Mouse (Mus musculus) retina, postnatal 7 days (tissue): ENCODE data around the gene Stard3.
"Not testable (repeated sequence)": the region's sequence is repeated elsewhere in the genome, so short reads cannot be mapped to it uniquely, and the experiment has no call there.

Source experiments
- DNase-seq: peaks from one replicate; pipeline ENCODE4 v3.0.0-alpha.2; 2012; ENCODE audit warnings: low read depth, low spot score

Gene Stard3

DNA sequence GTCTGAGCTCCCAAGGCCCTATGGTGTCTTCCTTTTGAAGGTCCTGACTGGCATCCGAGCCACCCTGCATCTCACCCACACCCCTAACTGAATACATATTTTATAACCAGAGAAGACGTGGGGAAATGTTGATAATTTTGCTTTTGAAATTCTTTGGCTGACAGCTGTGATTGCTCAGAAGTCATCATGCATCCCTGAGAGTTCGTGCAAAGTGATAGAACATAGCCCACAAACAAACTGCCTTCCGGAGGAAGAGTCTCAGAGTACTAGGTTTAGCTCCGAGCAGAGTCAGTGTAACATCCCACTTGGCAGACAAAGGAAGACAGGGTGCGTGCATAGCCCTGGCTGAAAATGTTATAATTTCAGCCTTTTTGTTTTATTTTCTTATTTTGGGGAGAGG is 15.1 kb downstream of the Stard3 start:
- no peak for DNase-seq

DNA sequence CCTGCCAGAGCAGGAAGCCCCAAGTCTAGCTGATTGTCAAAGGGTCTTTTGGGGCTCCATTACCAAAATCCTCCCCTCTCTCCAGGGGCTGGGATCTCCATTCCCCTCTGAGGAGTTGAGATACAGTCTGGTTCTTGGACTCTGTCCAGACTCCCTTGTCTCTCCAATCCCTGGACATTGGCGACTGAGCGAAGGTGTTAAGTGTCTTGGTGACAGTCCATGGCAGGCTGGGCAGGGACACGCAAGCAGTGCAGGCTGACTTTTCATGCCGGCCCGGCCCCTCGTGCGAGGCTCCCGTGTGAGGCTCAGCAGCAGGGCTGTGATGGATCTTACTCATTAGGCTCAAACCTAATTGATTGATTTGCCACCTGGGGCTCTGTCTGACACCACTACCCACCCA is 16.1 kb downstream of the Stard3 start:
- no peak for DNase-seq

DNA sequence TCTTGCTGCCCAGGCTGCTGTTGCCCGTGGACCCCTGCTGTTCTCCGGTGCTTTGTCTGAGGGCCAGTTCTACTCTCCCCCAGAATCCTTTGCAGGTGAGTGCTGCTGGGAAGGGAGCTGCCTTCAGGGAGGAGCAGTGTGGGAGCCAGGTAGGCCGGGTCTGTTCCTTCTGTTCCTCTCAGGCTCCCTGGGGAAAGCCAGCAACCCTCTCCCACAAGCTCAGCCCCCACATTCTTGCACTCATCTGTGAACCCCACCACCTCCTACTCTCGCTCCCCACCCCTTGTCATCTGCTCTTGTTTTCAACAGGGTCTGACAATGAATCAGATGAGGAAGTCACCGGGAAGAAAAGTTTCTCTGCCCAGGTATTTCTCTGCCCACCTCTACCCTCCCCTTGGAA is 18.6 kb downstream of the Stard3 start:
- DNase-seq: no peak

DNA sequence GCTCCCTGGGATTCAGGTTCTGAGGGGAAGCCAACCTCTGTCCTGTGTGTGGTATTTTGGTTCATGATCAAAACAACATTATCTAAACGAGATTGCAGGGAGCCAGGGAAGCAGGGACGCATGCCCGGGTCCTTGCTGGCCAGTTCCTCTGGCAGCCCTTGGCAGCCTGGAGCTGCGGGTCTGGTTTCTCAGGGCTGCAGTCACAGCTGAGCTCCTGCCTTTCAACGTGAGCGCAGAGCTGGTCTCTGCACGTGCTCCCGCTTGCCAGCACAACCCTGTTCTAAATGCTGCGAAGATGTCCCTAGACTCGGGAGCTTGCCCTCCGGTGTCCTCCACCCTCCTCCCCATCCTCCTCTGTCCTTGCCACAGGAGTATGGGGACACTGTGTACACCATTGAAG is 19.6 kb downstream of the Stard3 start:
- DNase-seq: no peak

DNA sequence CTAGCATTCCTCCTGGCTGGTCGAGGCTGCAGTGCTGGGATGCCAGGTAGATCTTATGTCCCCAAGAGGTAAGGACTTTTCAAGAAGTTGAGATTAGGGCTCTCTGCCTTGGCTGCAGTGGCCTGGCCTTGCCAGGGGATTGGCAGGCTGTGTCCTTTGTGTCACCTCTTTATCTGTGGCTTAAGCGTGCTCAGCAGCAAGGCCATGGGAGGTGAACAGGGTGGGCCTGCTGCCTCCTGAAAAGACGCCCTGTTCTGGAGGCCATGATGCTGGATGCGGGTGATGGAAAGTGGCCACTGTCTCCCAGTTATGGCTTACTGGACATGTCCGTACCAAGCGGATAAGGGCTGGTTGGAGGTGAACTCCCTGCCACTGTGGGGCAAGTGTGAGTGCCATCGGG is 21.2 kb downstream of the Stard3 start:
- DNase-seq: no peak

DNA sequence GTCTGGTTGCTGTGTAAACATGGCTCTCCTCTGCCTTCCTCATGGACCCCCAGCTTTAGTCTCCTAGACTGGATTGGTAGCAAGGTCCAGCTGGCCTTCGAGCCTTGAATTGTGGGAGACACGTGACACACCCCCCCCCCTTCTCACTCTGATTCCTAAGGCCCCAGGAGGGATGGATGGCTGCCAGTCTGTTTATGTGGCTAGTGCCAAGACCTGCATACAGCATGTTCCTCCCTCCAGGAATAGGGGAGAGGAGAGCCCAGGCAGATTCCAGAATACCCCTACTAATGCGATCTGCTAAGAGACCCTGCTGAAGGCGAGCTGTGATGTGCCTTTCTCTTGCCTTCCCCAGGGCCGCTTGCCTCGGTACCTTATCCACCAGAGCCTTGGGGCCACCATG is 21.9 kb downstream of the Stard3 start:
- no peak for DNase-seq

DNA sequence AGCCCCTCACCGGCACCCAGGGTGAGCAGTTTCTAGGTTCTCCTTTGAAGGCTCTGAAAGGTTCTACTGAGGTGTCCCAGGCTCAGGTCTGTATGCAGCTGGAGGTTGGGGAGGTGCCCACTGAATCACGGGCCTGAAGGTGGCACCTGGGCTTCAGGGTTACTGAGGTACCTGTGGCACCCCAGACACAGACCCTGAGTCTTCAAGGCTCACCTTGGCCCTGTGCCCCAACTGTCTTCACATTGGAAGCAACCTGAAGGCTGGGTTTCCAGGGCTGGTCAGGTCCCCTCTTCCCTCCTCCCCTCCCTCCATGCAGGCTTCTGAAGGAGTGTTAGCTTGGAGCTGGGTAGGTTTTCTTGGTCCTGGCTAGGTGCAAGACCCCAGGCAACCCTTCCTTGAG is 23.5 kb downstream of the Stard3 start:
- no peak for DNase-seq

DNA sequence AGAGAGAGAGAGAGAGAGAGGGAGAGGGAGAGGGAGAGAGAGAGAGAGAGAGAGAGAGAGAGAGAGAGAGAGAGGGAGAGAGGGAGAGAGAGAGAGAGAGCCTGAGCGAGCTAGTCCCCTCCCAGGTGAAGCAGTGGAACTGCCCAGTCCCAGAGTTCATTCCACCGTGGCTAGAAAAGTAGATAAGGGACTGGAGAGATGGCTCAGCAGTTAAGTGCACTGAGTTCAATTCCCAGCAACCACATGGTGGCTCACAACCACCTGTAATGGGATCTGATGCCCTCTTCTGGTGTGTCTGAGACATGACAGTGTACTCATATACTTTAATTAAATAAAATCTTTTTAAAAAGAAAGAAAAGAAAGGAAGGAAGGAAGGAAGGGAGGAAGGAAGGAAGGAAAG is 24.2 kb downstream of the Stard3 start:
- DNase-seq: not testable (repeated sequence)

DNA sequence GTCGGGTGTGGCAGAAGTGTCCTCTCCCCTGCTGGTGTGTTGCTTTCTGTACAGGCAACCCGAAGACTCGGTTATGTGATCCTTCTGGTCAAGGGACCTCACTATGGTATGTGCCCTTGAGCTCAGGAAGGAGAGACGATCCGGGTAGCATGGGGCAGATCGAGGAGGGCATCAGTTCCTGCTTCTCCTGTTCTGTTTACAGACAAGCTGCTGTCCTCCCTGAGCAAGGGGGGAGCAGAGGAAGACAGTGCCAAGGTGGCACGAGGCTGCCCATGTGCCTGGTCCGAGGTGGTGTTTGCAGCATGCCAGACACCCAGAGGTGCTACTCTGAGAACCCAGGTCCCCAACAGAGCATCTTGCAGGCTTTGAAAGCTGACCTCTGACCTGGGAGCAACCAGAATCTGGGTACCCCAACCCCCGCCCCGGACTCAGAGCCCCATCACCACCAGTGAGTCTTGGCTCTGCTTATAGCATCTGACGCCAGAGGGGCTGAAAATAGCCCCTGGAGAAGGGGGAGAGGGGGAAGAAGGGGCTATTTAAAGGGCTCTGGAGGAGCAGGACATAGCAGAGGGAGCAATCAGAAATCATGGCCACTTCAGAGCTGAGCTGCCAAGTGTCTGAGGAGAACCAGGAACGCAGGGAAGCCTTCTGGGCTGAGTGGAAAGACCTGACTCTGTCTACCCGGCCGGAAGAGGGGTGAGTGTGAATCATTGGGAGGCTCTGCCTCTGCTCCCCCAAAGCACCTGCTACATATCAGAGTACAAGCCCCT is 25.3 kb downstream of the Stard3 start, which contains the start of gene Tcap:
TSS of gene Tcap (plus strand) at position 551 of the 770 bp plus-strand sequence.
- no peak for DNase-seq

DNA sequence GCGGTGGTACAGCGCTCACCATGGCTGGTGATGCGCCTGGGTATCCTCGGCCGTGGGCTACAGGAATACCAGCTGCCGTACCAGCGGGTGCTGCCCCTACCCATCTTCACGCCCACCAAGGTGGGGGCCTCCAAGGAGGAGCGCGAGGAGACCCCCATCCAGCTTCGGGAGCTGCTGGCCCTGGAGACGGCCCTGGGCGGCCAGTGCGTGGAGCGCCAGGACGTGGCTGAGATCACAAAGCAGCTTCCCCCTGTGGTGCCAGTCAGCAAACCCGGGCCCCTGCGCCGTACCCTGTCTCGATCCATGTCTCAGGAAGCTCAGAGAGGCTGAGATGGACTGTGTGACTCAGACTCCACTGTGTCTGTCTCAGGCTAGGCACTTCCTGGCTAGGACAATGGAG is 26.0 kb downstream of the Stard3 start:
- no peak for DNase-seq

DNA sequence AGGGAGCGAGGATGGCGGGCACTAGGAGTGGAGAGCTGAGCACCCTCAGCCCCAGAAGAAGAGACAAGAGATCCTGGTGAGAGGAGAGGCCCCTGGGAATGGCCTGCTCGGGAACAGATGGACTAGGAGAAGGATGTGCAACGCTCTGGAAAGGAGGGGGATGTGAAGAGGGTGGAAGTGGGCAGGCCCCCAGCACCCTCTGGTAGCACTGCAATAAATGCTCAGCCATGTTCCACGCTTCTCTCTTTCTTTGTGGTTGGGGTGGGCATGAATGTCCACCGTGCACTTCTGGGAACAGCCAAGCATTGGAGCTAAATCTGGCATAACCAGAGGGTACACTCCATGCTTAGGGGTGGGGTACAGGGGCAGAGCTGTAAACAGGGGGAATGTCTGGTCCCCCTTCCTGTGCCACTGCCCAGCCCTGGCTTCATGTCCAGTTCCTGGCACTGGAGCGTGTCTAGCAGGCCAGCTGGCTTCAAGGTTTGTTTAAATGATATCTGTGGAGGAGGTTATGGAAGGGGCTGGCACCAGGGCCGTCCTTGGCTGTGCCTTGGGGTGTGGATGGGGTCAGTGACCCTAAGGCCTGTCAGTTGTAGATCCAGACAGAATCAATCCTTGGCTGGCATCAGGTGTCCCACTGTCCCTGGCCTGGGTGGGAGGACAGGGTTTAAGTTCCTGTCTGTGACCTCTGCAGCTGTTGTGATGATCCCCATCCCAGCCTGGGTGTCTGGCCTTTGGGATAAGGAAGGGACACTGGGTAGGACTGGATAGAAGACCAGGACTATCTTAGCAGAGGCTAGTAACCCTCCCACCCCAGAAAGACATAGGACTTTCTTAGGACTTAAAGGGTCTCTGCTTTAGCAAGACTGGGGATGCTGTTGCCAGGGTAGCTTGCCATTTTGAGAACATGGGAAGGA is 26.8 kb downstream of the Stard3 start:
- DNase-seq: no peak

DNA sequence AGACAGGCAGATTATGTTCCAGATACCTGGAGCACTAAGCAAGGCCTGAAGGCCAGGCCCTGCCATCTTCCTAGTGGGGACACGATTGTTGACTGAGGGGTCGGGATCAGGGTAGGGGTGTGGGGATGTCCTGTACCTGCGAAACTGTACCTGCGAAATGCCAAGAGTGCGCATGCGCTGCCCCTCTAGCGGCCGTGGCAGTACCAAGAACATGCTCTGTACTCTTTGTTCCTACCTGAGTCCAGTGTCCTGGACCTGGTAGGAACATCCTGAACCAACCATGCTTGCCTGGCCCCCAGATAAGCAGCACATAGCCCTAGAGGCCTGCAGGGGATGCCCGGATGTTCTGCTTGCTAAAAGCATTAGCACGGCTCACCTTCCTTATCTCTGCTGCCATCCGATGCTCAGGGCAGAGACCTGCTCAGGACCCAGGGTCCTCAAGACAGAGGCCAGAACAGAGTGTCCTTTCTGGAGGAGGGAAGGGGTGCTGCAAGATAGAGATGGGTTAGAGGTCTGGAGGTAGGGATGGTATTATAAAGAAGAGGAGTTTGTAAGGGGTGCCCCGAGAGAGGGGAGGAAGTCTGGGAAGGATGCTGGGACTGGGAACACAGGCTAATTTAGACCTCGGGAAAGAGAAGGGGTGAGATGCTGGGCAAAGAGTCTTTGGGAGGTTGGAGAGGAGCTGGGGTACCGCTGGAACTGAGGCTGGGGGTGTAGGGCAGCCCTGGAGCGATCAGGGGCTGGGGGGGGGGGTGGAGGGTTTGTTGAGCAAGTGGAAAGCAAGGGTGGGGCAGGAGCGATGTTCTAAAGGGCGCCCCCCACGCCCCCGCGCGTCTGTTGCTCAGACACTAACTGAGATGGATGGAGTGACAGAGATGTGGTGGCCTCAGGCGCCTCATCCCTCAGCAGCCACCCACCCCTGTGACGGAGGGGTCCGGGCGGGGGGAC is 27.7 kb downstream of the Stard3 start, which contains the start of gene Pnmt:
TSS of gene Pnmt (plus strand) at position 813 of the 948 bp plus-strand sequence.
- no peak for DNase-seq

DNA sequence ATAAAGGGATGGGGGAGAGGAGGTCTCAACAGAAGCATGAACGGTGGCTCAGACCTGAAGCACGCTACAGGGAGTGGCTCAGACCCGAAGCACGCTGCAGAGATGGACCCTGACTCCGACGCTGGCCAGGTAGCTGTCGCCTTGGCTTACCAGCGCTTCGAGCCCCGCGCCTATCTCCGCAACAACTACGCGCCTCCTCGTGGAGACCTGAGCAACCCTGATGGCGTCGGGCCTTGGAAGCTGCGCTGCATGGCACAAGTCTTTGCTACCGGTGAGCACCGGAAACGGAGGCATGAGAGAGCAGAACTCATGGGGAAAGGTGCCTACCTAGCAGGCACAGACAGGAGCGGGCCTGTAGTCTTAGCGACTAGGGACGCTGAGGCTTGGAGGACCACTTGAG is 28.4 kb downstream of the Stard3 start:
- DNase-seq: no peak

DNA sequence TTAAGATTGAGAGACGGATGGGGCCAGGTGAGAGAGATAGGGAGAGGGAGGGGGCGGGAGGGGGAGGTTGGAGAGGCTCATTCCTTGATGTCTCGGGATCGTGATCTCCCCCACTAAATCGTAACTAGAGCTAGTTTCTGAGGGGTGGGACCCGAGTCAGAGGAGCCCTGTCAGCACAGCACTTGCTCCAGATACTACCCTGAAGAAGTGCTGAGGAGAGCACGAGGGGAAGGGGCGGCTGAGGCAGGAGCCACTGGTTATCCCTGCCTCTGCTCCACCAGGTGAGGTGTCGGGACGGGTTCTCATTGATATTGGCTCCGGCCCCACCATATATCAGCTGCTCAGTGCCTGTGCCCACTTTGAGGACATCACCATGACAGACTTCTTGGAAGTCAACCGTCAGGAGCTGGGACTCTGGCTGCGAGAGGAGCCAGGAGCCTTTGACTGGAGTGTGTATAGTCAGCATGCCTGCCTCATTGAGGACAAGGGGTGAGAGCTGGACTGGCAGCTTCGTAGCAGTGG is 28.9 kb downstream of the Stard3 start:
- DNase-seq: no peak

DNA sequence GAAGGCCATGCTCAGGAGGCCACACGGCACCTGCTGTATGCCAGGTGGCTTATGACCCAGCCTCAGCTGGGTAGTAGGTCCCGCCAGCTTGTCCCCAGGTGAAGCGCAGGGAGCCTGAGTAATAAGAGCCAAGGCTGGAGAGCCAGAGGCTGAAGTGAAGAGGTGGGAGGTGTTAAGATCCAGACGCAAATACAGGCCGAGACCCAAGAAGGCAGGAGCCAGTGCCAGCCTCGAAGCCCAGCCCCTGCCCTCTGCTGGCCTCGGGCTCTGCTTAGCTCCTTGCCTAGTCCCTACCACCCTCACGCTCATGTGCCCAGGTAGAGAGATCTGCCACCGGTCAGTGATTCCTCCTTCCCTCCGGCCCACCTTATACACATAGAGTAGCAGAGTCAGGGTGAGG is 30.1 kb downstream of the Stard3 start:
- DNase-seq: no peak

DNA sequence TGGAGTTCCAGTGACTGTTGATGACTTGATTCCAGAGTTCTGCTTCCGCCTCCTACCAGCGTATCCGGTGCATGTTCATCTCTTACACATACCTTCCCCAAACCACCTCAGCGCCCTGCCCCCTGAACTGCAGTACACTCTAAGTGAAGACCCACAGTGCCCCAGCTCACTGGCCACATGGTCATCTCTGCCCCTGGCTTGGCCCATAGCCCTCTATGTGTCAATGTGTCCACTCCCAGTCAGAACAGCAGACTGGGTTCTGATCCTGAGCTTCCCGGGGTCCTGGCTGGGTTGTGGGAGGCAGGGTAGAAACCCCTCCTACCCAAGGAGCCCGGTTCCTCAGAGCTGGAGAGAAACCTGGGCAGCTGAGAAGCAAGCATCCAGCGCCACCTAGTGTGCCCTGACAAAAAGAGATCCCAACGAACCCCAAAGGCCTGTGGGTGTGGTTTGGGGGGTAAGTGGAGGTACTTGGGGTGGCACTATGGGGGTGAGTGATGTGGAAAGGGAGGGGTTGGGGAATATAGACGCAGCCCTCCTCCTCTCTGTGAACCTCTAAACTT is 31.1 kb downstream of the Stard3 start:
- no peak for DNase-seq

DNA sequence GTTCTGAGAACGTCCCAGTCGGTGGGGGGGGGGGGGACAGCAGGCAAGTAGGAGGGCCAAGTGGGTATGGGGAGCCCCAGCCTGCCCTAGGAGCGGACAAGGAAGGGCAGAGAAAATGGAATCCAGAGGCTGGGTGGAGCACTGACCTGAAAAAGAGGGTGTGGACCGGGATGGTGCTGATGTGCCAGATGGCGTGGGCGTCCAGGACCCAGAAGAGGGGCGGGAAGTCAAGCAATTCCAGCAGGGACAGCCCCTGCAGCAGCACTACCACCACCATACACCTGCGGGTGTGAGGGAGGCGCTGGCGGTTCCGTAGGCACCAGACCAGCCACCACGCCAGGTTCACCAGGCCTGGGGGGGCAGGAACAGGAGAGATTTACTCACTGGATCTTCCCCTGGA is 32.0 kb downstream of the Stard3 start:
- no peak for DNase-seq

DNA sequence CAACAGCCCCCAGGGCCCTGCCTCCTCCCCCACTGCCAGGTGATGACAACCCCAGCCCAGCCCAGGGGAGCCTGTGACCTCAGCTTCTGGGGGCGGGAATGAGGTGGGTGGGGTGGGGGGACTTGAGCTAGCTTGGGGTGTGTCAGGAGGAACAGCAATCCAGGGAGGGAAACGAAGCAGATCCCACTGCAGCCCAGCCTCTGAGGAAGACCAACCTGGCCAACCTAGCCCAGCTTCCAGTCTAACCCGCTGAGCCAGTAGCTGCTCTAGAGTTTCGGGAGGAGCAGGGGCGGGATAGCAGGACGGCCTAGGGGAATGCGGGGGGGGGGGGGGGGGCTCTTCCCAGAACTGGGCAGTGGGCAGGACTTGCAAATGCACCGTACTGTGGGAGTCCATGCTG is 33.9 kb downstream of the Stard3 start:
- DNase-seq: no peak

DNA sequence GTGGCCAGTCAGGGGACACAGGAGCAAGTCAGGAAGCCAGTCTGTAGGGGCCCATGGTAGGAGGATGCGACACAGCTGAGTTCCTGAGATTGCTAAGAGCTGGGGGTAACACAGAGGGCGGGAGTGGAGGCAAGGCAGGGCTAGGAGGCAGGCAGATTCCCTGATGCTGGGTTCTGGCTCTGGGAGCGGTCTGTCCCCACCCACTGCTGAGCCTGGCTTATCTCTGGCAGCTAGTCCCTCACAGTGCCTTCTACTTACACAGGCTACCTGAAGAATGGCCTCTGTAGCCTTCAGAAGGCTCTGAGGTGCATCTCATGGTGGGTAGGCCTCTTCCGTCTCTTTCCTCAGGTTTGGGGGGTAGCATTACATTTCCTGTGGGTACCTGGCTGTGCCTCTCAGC is 34.5 kb downstream of the Stard3 start:
- DNase-seq: no peak

DNA sequence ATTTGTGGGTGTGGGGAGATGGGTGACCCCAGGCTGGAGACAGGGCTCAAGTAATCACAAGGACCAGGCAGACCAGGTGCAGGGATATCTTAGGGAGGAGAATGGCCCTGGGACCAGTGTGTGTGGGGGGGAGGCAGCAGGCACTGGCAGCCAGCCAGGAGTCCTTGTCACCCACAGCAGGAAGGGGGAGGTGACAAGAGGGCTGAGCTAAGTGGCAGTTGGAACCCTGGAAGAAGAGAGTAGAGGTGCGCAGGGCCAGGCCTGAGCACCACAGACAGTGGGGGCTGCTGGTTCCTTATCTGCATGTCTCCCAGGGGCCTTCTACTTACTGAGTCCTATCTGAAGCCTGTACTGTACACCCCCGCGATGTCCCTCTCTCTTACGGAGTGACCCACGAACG is 35.1 kb downstream of the Stard3 start:
- no peak for DNase-seq

DNA sequence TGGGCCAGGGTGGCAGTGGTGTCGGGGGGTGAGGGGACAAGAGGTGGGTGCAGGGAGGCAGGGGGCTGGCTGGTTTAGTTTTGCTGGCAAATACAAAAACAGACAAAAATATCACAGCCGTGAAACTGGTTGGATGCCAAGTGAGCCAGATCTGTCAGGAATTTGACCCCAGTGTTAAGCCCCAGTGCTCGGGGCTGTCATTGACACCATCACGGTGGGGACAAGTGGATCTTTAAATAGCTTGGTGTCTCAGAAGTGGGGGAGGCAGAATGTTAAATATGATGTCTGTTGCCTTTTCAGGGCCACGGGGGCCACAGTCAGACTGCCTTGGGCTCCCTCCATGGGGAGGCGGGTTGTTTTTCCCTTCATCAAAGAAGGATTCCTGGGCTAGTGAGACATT is 36.1 kb downstream of the Stard3 start:
- no peak for DNase-seq
